Mouse (Mus musculus): ENCODE results near the gene Fmnl2. TPM values are rescaled to one million over a fixed set of nuclear protein-coding genes. Genes with fewer than 3 reads are reported as not detected.

The Fmnl2 gene
- polyA plus RNA-seq, 1 experiment from 2014 or later, result 10.2 TPM

DNA sequence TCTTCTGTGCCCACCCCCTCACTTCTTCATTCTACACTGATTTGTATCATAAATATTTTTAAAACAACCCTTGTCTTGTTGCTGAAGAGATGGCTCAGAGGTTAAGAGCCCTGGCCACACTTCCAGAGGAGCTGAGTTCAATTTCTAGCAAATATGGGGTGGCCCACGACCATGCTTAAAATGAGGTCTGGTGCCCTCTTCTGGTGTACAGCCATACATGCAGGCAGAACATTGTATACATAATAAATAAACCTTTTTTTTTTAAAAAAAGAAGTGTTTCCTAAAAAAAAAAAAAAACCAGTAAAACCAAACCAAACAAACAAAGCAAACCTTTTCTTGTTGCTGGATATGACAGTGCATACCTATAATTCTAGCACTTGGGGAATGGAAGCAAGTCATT is 225.6 kb downstream of the Fmnl2 start:
- H3K9ac ChIP-seq, result no peak overlapping the region
- 24% methylated on average over 1 of the region's 1 CpGs for WGBS
- H3K9me3 ChIP-seq, result no peaks in the 10 kb centered on the region
- H3K4me1 ChIP-seq, result peaks cover 9% of the 10 kb centered on the region; the same call in 1 of the 2 replicates
- H3K4me2 ChIP-seq, result no peak overlapping the region
- H3K27ac ChIP-seq, result no peak overlapping the region
- no peaks in the 10 kb centered on the region for H3K36me3 ChIP-seq (replicated peaks)
- no peak for ATAC-seq (replicated peaks)
- H3K27me3 ChIP-seq (replicated peaks), result no peaks in the 10 kb centered on the region
- H3K4me3 ChIP-seq, result no peak overlapping the region

DNA sequence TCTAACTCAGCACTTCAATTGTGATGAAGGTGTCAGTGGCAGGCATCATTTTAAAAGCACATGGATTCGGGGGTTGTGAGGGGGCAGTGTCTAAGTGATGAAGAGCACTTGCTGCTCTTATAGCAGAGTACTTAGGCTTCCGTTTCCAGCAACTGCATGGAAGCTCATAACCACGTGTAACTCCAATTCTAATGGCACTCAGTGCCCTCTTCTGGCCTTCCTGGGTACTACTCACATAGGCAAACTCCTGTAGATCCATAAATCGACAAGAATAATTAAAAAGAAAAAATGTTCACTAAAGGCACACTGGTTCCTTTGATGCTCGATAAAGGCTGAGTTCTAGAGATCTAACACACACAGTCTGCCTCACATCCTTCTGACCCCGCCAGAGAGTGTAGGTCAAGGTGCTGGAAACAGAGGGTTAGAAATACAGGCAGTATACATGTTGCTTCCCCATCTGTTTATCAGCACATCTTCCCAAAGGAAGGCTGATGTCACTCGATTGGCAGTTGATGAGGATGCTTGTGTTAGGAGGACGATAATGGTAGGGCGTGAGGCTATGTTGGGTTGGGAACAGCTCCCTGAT is 228.1 kb downstream of the Fmnl2 start:
- Histone ChIP-seq H3K9ac (no peak overlapping the region), H3K4me2 (no peak overlapping the region), H3K4me3 (no peak overlapping the region), H3K36me3 (replicated peaks) (no peaks in the 10 kb centered on the region), H3K27ac (no peak overlapping the region), H3K4me1 (peaks cover 9% of the 10 kb centered on the region; the same call in 1 of the 2 replicates), H3K27me3 (replicated peaks) (no peaks in the 10 kb centered on the region), H3K9me3 (no peaks in the 10 kb centered on the region)
- ATAC-seq (replicated peaks), result peak; percentile 34; the same call in 1 of the 2 replicates
- 59% methylated on average over 9 of the region's 9 CpGs for WGBS

DNA sequence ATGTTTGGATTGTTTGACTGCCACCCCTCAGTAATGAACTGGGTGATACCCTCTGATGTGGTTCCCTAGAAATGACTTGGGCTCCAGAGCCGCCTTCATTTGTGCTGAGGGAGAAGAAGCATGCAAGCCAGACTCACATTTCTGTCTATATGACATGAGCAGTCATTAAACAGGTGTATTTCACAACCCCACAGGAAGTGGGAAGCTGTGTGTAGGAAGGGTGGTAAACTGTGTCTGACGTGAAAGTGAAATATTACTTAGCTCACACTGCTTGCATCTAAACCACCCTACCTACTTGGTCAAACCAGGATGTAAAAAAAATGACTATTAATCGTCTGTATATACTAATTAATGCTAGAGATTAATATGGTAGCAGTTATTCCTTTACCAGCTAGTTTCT is 231.1 kb downstream of the Fmnl2 start:
- Histone ChIP-seq H3K36me3 (replicated peaks) (no peaks in the 10 kb centered on the region), H3K4me1 (no peaks in the 10 kb centered on the region), H3K4me3 (no peak overlapping the region), H3K27me3 (replicated peaks) (no peaks in the 10 kb centered on the region), H3K4me2 (no peak overlapping the region), H3K9me3 (no peaks in the 10 kb centered on the region), H3K27ac (no peak overlapping the region), H3K9ac (no peak overlapping the region)
- no peak for ATAC-seq (replicated peaks)
- 97% methylated on average over 3 of the region's 3 CpGs for WGBS

GRCm38 (mm10) chr2:53095031-53095430 is 237.4 kb downstream of the Fmnl2 start:
- WGBS, result 92% methylated on average over 9 of the region's 9 CpGs
- no peaks in the 10 kb centered on the region for H3K27me3 ChIP-seq (replicated peaks)
- ATAC-seq (replicated peaks), result no peak
- H3K9ac ChIP-seq, result no peak overlapping the region
- H3K36me3 ChIP-seq (replicated peaks), result 0 out of 2 replicates have a peak, but pooled peaks cover 2% of the 10 kb centered on the region
- H3K4me1 ChIP-seq, result no peaks in the 10 kb centered on the region
- no peak overlapping the region for H3K4me3 ChIP-seq
- no peak overlapping the region for H3K27ac ChIP-seq
- no peaks in the 10 kb centered on the region for H3K9me3 ChIP-seq
- H3K4me2 ChIP-seq, result no peak overlapping the region

DNA sequence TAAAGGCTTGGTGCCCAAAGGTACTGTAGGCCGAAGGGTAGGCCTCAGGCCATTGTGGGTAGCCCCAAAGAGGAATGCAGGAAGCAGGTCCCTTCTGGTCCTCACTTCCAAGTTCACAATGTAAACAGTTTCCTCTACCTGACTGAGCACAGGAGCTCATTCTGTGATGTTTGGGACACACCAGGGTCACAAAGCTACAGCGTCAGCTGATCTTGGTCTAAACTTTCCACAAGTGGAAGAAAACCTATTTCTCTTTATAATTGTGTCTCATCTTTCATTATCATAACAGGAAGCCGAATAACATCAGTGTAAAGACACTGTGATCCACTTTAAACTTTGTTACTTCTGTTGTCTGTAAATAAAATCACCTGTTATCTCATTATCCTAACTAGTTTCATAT is 237.8 kb downstream of the Fmnl2 start:
- Histone ChIP-seq H3K4me2 (no peak overlapping the region), H3K36me3 (replicated peaks) (0 out of 2 replicates have a peak, but pooled peaks cover 2% of the 10 kb centered on the region), H3K9me3 (no peaks in the 10 kb centered on the region), H3K27me3 (replicated peaks) (no peaks in the 10 kb centered on the region), H3K4me1 (no peaks in the 10 kb centered on the region), H3K9ac (no peak overlapping the region), H3K4me3 (no peak overlapping the region), H3K27ac (no peak overlapping the region)
- 98% methylated on average over 3 of the region's 3 CpGs for WGBS
- ATAC-seq (replicated peaks), result no peak

DNA sequence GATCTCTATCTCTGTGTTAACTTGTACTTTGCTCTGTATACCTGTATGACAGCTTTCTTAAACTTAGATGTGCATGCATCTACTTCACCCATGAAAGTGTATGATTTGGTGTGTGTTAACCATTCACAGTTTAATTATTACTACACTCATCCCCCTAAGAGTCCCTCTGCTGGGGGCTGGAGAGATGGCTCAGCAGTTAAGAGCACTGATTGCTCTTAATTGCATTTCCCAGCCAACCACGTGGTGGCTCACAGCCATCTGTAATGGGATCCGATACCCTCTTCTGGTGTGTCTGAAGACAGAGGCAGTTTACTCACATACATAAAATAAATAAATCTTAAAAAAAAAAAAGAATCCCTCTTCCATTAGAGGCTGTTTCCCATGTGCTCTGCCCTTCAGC is 242.4 kb downstream of the Fmnl2 start:
- 65% methylated on average over 2 of the region's 2 CpGs for WGBS
- Histone ChIP-seq H3K9ac (no peak overlapping the region), H3K4me2 (no peak overlapping the region), H3K27me3 (replicated peaks) (no peaks in the 10 kb centered on the region), H3K27ac (no peak overlapping the region), H3K9me3 (no peaks in the 10 kb centered on the region), H3K4me3 (no peak overlapping the region), H3K4me1 (no peaks in the 10 kb centered on the region), H3K36me3 (replicated peaks) (no peaks in the 10 kb centered on the region; the same call in 1 of the 2 replicates)
- ATAC-seq (replicated peaks), result no peak

- no peaks in the 10 kb centered on the region for H3K27me3 ChIP-seq (replicated peaks)
- no peak for ATAC-seq (replicated peaks)
- H3K4me2 ChIP-seq, result no peak overlapping the region
- 84% methylated on average over 11 of the region's 11 CpGs for WGBS
- H3K4me1 ChIP-seq, result no peaks in the 10 kb centered on the region
- H3K27ac ChIP-seq, result no peak overlapping the region
- H3K36me3 ChIP-seq (replicated peaks), result peaks cover 7% of the 10 kb centered on the region; the same call in 1 of the 2 replicates
- H3K9ac ChIP-seq, result no peak overlapping the region
- no peak overlapping the region for H3K4me3 ChIP-seq
- H3K9me3 ChIP-seq, result no peaks in the 10 kb centered on the region
Observed at GRCm38 (mm10) chr2:53101885-53102740, 244.5 kb downstream of the Fmnl2 start.

DNA sequence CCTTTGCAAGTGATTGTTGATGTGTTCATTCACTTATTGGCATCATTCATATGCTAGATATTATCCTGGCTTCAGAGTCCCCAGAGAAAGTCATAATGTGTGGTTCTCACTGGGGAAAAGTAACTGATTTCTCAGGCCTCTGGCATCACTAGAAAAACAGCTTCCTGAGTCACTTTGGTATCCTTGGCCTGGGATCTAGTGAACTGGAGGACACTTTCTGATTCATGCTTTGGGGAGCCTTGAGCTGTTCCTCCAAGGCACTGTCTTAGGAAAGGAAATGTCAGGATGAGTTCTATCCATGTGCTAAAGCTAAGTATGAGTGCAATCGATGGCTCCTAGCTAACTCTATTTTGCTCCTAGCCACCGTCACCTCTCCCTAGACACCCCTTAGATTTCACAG is 245.2 kb downstream of the Fmnl2 start:
- Histone ChIP-seq H3K9ac (no peak overlapping the region), H3K27me3 (replicated peaks) (no peaks in the 10 kb centered on the region), H3K27ac (no peak overlapping the region), H3K36me3 (replicated peaks) (peaks cover 7% of the 10 kb centered on the region; the same call in 1 of the 2 replicates), H3K4me1 (no peaks in the 10 kb centered on the region), H3K9me3 (no peaks in the 10 kb centered on the region), H3K4me3 (no peak overlapping the region), H3K4me2 (no peak overlapping the region)
- 97% methylated on average over 2 of the region's 2 CpGs for WGBS
- no peak for ATAC-seq (replicated peaks)

- no peak overlapping the region for H3K4me3 ChIP-seq
- H3K27me3 ChIP-seq (replicated peaks), result no peaks in the 10 kb centered on the region
- H3K9me3 ChIP-seq, result no peaks in the 10 kb centered on the region
- WGBS, result 97% methylated on average over 10 of the region's 10 CpGs
- H3K4me2 ChIP-seq, result no peak overlapping the region
- no peaks in the 10 kb centered on the region for H3K4me1 ChIP-seq
- no peak for ATAC-seq (replicated peaks)
- peaks cover 7% of the 10 kb centered on the region; the same call in 1 of the 2 replicates for H3K36me3 ChIP-seq (replicated peaks)
- H3K9ac ChIP-seq, result no peak overlapping the region
- H3K27ac ChIP-seq, result no peak overlapping the region
Observed at GRCm38 (mm10) chr2:53105408-53105807, 247.7 kb downstream of the Fmnl2 start.

DNA sequence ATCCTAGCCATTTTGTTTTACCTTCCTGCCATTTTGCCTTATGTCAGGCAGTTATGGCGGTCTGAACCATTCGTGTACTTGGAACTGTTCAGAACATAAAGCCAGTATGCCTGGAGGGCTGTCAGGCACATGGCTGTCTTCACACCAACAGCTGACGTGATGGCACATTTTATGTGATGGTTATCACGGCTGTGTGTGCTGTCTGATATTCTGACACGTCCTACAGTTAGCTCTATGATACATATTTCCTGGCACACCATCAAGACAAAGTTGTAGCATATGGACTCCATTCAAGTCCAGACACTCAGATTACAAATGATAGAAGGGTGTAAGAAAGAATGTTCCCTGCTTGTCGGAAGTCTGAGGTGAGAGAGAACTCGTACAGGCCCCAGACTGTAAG is 248.4 kb downstream of the Fmnl2 start:
- ATAC-seq (replicated peaks), result no peak

GRCm38 (mm10) chr2:53106472-53106871 is 248.8 kb downstream of the Fmnl2 start:
- 82% methylated on average over 8 of the region's 8 CpGs for WGBS
- H3K27me3 ChIP-seq (replicated peaks), result no peaks in the 10 kb centered on the region
- H3K27ac ChIP-seq, result no peak overlapping the region
- no peak overlapping the region for H3K9ac ChIP-seq
- no peak for ATAC-seq (replicated peaks)
- H3K9me3 ChIP-seq, result no peaks in the 10 kb centered on the region
- peaks cover 7% of the 10 kb centered on the region; the same call in 1 of the 2 replicates for H3K36me3 ChIP-seq (replicated peaks)
- no peak overlapping the region for H3K4me2 ChIP-seq
- H3K4me1 ChIP-seq, result no peaks in the 10 kb centered on the region
- H3K4me3 ChIP-seq, result no peak overlapping the region

More for the DNA sequence above, 248.4 kb downstream of the Fmnl2 start:
- Histone ChIP-seq H3K36me3 (replicated peaks) (peaks cover 7% of the 10 kb centered on the region; the same call in 1 of the 2 replicates), H3K9ac (no peak overlapping the region), H3K27ac (no peak overlapping the region), H3K4me2 (no peak overlapping the region), H3K9me3 (no peaks in the 10 kb centered on the region), H3K4me3 (no peak overlapping the region), H3K27me3 (replicated peaks) (no peaks in the 10 kb centered on the region), H3K4me1 (no peaks in the 10 kb centered on the region)
- 86% methylated on average over 7 of the region's 7 CpGs for WGBS

DNA sequence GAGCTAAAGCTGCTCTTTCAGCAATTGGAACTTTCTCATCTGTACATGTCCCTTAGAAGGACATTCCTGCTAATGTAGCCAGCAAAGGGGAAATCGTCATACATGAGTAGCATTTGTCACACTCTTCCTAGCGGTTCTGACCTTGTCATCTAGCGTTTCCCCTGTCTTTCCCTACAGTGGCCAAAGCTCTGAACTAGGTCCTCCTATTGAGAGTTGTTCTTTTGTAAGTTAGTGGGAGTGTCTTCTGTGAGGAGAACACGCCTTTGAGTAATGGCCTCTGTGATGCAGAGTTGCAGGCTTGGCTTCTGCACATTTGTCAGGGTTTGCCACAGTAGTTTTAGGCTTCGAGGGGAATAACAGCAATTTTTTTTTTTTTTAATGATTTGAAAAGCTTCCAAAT is 250.9 kb downstream of the Fmnl2 start:
- Histone ChIP-seq H3K36me3 (replicated peaks) (peaks cover 7% of the 10 kb centered on the region; the same call in 1 of the 2 replicates), H3K4me3 (no peak overlapping the region), H3K27ac (no peak overlapping the region), H3K27me3 (replicated peaks) (no peaks in the 10 kb centered on the region), H3K9me3 (no peaks in the 10 kb centered on the region), H3K4me1 (no peaks in the 10 kb centered on the region), H3K9ac (no peak overlapping the region), H3K4me2 (no peak overlapping the region)
- no peak for ATAC-seq (replicated peaks)
- WGBS, result 86% methylated on average over 5 of the region's 5 CpGs

Data from midbrain, embryonic 15.5 days (tissue).